Mouse (Mus musculus): ENCODE measurements at regions not wholly inside any gene's neighbourhood (a gene's known extent, or its start where the extent isn't known, plus 50 kb on each side); places are given as distances from the start of the nearest gene placed in this dataset.
"Not testable (repeated sequence)": the region's sequence is repeated elsewhere in the genome, so short reads cannot be mapped to it uniquely, and the experiment has no call there.

- Histone ChIP-seq H3K27me3 (replicated peaks; ENCODE audit: control insufficient read depth, insufficient read depth, low read length) (no peaks in the 10 kb centered on the region), H3K36me3 (ENCODE audit: control insufficient read depth, insufficient read depth) (no peaks in the 10 kb centered on the region), H3K27ac (ENCODE audit: low read depth, low read length) (no peak overlapping the region), H3K4me3 (ENCODE audit: low read depth, low read length) (no peak overlapping the region), H3K9ac (ENCODE audit: low read depth, low read length) (no peak overlapping the region), H3K9me3 (ENCODE audit: control insufficient read depth) (no peaks in the 10 kb centered on the region), H3K4me2 (replicated peaks; ENCODE audit: low read depth) (no peak overlapping the region), H3K4me1 (replicated peaks; ENCODE audit: control insufficient read depth, insufficient read depth, low read length) (no peaks in the 10 kb centered on the region)
- 69% methylated on average over 1 of the region's 1 CpGs for WGBS
- no peak for ATAC-seq
- no peak for TF ChIP-seq CTCF (IDR thresholded peaks at IDR 0.05; ENCODE audit: low read depth)
These were observed 81.0 kb upstream of the Cobl start for GRCm38 (mm10) chr11:12545771-12546170.

- H3K9ac ChIP-seq (ENCODE audit: low read depth, low read length): no peak overlapping the region
- H3K9me3 ChIP-seq (ENCODE audit: control insufficient read depth): no peaks in the 10 kb centered on the region
- no peaks in the 10 kb centered on the region for H3K4me1 ChIP-seq (replicated peaks; ENCODE audit: control insufficient read depth, insufficient read depth, low read length)
- no peak overlapping the region for H3K27ac ChIP-seq (ENCODE audit: low read depth, low read length)
- no peak overlapping the region for H3K4me3 ChIP-seq (ENCODE audit: low read depth, low read length)
- no peak for ATAC-seq
- TF ChIP-seq CTCF (IDR thresholded peaks at IDR 0.05; ENCODE audit: low read depth): peak; percentile 61
- 66% methylated on average over 1 of the region's 1 CpGs for WGBS
- H3K4me2 ChIP-seq (replicated peaks; ENCODE audit: low read depth): no peak overlapping the region
- no peaks in the 10 kb centered on the region for H3K36me3 ChIP-seq (ENCODE audit: control insufficient read depth, insufficient read depth)
- no peaks in the 10 kb centered on the region for H3K27me3 ChIP-seq (replicated peaks; ENCODE audit: control insufficient read depth, insufficient read depth, low read length)
These were observed 78.3 kb upstream of the Cobl start for GRCm38 (mm10) chr11:12543042-12543441.

GRCm38 (mm10) chr11:12540333-12540870 is 75.6 kb upstream of the Cobl start:
- Histone ChIP-seq H3K4me3 (ENCODE audit: low read depth, low read length) (no peak overlapping the region), H3K9ac (ENCODE audit: low read depth, low read length) (no peak overlapping the region), H3K27me3 (replicated peaks; ENCODE audit: control insufficient read depth, insufficient read depth, low read length) (no peaks in the 10 kb centered on the region), H3K9me3 (ENCODE audit: control insufficient read depth) (no peaks in the 10 kb centered on the region), H3K4me1 (replicated peaks; ENCODE audit: control insufficient read depth, insufficient read depth, low read length) (no peaks in the 10 kb centered on the region), H3K27ac (ENCODE audit: low read depth, low read length) (no peak overlapping the region), H3K36me3 (ENCODE audit: control insufficient read depth, insufficient read depth) (no peaks in the 10 kb centered on the region), H3K4me2 (replicated peaks; ENCODE audit: low read depth) (no peak overlapping the region)
- 50% methylated on average over 5 of the region's 5 CpGs for WGBS
- TF ChIP-seq CTCF (IDR thresholded peaks at IDR 0.05; ENCODE audit: low read depth): peak; percentile 61
- ATAC-seq: no peak

- Histone ChIP-seq H3K27ac (ENCODE audit: low read depth, low read length) (no peak overlapping the region), H3K27me3 (replicated peaks; ENCODE audit: control insufficient read depth, insufficient read depth, low read length) (no peaks in the 10 kb centered on the region), H3K4me1 (replicated peaks; ENCODE audit: control insufficient read depth, insufficient read depth, low read length) (no peaks in the 10 kb centered on the region), H3K4me2 (replicated peaks; ENCODE audit: low read depth) (no peak overlapping the region), H3K9me3 (ENCODE audit: control insufficient read depth) (no peaks in the 10 kb centered on the region), H3K9ac (ENCODE audit: low read depth, low read length) (no peak overlapping the region), H3K4me3 (ENCODE audit: low read depth, low read length) (no peak overlapping the region), H3K36me3 (ENCODE audit: control insufficient read depth, insufficient read depth) (no peaks in the 10 kb centered on the region)
- TF ChIP-seq CTCF (IDR thresholded peaks at IDR 0.05; ENCODE audit: low read depth): no peak
- no peak for ATAC-seq
- 61% methylated on average over 2 of the region's 2 CpGs for WGBS
These were observed 70.3 kb upstream of the Cobl start for GRCm38 (mm10) chr11:12535063-12535462.

GRCm38 (mm10) chr11:12532288-12532687 is 67.5 kb upstream of the Cobl start:
- H3K4me3 ChIP-seq (ENCODE audit: low read depth, low read length): no peak overlapping the region
- H3K27me3 ChIP-seq (replicated peaks; ENCODE audit: control insufficient read depth, insufficient read depth, low read length): no peaks in the 10 kb centered on the region
- H3K36me3 ChIP-seq (ENCODE audit: control insufficient read depth, insufficient read depth): no peaks in the 10 kb centered on the region
- H3K9ac ChIP-seq (ENCODE audit: low read depth, low read length): no peak overlapping the region
- no peaks in the 10 kb centered on the region for H3K9me3 ChIP-seq (ENCODE audit: control insufficient read depth)
- peak; percentile 90 for TF ChIP-seq CTCF (IDR thresholded peaks at IDR 0.05; ENCODE audit: low read depth)
- H3K4me1 ChIP-seq (replicated peaks; ENCODE audit: control insufficient read depth, insufficient read depth, low read length): no peaks in the 10 kb centered on the region
- ATAC-seq: peak; percentile 78
- WGBS: 20% methylated on average over 3 of the region's 3 CpGs
- no peak overlapping the region for H3K4me2 ChIP-seq (replicated peaks; ENCODE audit: low read depth)
- H3K27ac ChIP-seq (ENCODE audit: low read depth, low read length): no peak overlapping the region

- not testable (repeated sequence) for H3K4me1 ChIP-seq (replicated peaks; ENCODE audit: control insufficient read depth, insufficient read depth, low read length); H3K27ac ChIP-seq (ENCODE audit: low read depth, low read length); H3K27me3 ChIP-seq (replicated peaks; ENCODE audit: control insufficient read depth, insufficient read depth, low read length); H3K36me3 ChIP-seq (ENCODE audit: control insufficient read depth, insufficient read depth); H3K4me3 ChIP-seq (ENCODE audit: low read depth, low read length); H3K9ac ChIP-seq (ENCODE audit: low read depth, low read length); ATAC-seq; H3K9me3 ChIP-seq (ENCODE audit: control insufficient read depth); H3K4me2 ChIP-seq (replicated peaks; ENCODE audit: low read depth)
- WGBS: 63% methylated on average over 2 of the region's 2 CpGs
These were observed 57.3 kb upstream of the Cobl start for GRCm38 (mm10) chr11:12522063-12522462.

GRCm38 (mm10) chr11:12521286-12521685 is 56.5 kb upstream of the Cobl start:
- Histone ChIP-seq H3K27ac (ENCODE audit: low read depth, low read length) (no peak overlapping the region), H3K9ac (ENCODE audit: low read depth, low read length) (no peak overlapping the region), H3K4me2 (replicated peaks; ENCODE audit: low read depth) (no peak overlapping the region), H3K4me1 (replicated peaks; ENCODE audit: control insufficient read depth, insufficient read depth, low read length) (no peaks in the 10 kb centered on the region), H3K9me3 (ENCODE audit: control insufficient read depth) (no peaks in the 10 kb centered on the region), H3K36me3 (ENCODE audit: control insufficient read depth, insufficient read depth) (no peaks in the 10 kb centered on the region), H3K27me3 (replicated peaks; ENCODE audit: control insufficient read depth, insufficient read depth, low read length) (no peaks in the 10 kb centered on the region), H3K4me3 (ENCODE audit: low read depth, low read length) (no peak overlapping the region)
- no peak for ATAC-seq
- no peak for TF ChIP-seq CTCF (IDR thresholded peaks at IDR 0.05; ENCODE audit: low read depth)
- 55% methylated on average over 3 of the region's 3 CpGs for WGBS

Data from intestine, postnatal 0 days (tissue).